Mouse (Mus musculus) adrenal gland, postnatal 36 days (tissue): ENCODE data around the gene Trim40. TPM values are rescaled to one million over a fixed set of nuclear protein-coding genes. Genes with fewer than 3 reads are reported as not detected.

Experiments
- DNase-seq, 2 experiments: peaks; one replicate each; pipeline ENCODE4 v3.0.0; 2021; ENCODE audit warnings: mixed read lengths in 1 of 2
- total RNA-seq, 2 experiments: library from RNA; stranded (reverse); gene quantifications; 2 replicates each; pipeline ENCODE4 v1.2.3; 2021

Gene Trim40
- total RNA-seq, 2 experiments from 2014 or later = 0.23 to 0.40 TPM

- DNase-seq = no peak
Measured at GRCm38 (mm10) chr17:36839931-36840330, 50.0 kb downstream of the Trim40 start.

- no peak for DNase-seq
Measured at GRCm38 (mm10) chr17:36839001-36839400, 50.9 kb downstream of the Trim40 start.

GRCm38 (mm10) chr17:36836874-36837647 lies 52.9 kb downstream of the Trim40 start, which contains the start of gene Trim26:
TSS of gene Trim26 (plus strand) at chr17:36837134.
- DNase-seq = peak; percentile 96 to 97

- no peak for DNase-seq
Measured at GRCm38 (mm10) chr17:36836427-36836812, 53.5 kb downstream of the Trim40 start.

- DNase-seq = peak; percentile 73 to 83
Measured at GRCm38 (mm10) chr17:36835591-36836426, 54.1 kb downstream of the Trim40 start.

- no peak for DNase-seq
Measured at GRCm38 (mm10) chr17:36832694-36833093, 57.2 kb downstream of the Trim40 start.

Other genes with a start within 250 kb of the Trim40 start
- under 1 TPM; 0.26 to 0.56 TPM for gene H2-M9, start 247.5 kb downstream of the Trim40 start, total RNA-seq
- gene H2-M1, start 217.9 kb downstream of the Trim40 start, total RNA-seq = not detected
- not detected for gene H2-M10.5, start 117.2 kb downstream of the Trim40 start, total RNA-seq
- not detected for gene H2-M10.6, start 78.0 kb downstream of the Trim40 start, total RNA-seq
- gene Trim26, start 53.0 kb downstream of the Trim40 start, total RNA-seq = 10 to 100 TPM; 57.8 to 61.3 TPM
- under 1 TPM in 1 of 2 experiments, not detected in 1; 0.16 TPM for gene Trim15, start 22.9 kb downstream of the Trim40 start, total RNA-seq
- under 1 TPM; 0.20 to 0.43 TPM for gene Trim10, start 20.5 kb downstream of the Trim40 start, total RNA-seq
- gene Trim31, start 8.0 kb upstream of the Trim40 start, total RNA-seq = not detected
- gene Rnf39, start 52.8 kb upstream of the Trim40 start, total RNA-seq = under 1 TPM in 1 of 2 experiments, not detected in 1; 0.16 TPM
- 100 to 1,000 TPM in 1 of 2 experiments, 10 to 100 TPM in 1; 91.8 to 102 TPM for gene Ppp1r11, start 61.6 kb upstream of the Trim40 start, total RNA-seq
- gene Znrd1, start 68.4 kb upstream of the Trim40 start, total RNA-seq = 10 to 100 TPM; 44.2 to 45.0 TPM
- 10 to 100 TPM in 1 of 2 experiments, 1 to 10 TPM in 1; 9.0 to 13.6 TPM for gene Znrd1as, start 68.5 kb upstream of the Trim40 start, total RNA-seq
- not detected for gene 2410137M14Rik, start 91.1 kb upstream of the Trim40 start, total RNA-seq
- not detected for gene H2-M5, start 99.4 kb upstream of the Trim40 start, total RNA-seq
- 1 to 10 TPM; 1.5 to 3.3 TPM for gene Zfp57, start 111.0 kb upstream of the Trim40 start, total RNA-seq
- not detected for gene Mog, start 133.3 kb upstream of the Trim40 start, total RNA-seq
- 10 to 100 TPM; 23.7 to 26.4 TPM for gene Gabbr1, start 155.8 kb upstream of the Trim40 start, total RNA-seq
- not detected for gene Olfr90, start 198.4 kb upstream of the Trim40 start, total RNA-seq
- not detected for gene Olfr91, start 208.2 kb upstream of the Trim40 start, total RNA-seq
- gene Olfr92, start 230.0 kb upstream of the Trim40 start, total RNA-seq = not detected